Mouse (Mus musculus) liver, adult 2 months (tissue): ENCODE data around the gene Bace2. TPM values are rescaled to one million over a fixed set of nuclear protein-coding genes. Genes with fewer than 3 reads are reported as not detected.
A peak's percentile ranks its signal among the peaks of the same experiment; 100 is the strongest.

Source experiments
- DNase-seq: peaks from one replicate; pipeline ENCODE4 v3.0.0-alpha.2; 2011; ENCODE audit warnings: low read depth, low spot score; ENCODE audit errors: extremely low read depth
- H3K27ac ChIP-seq: fragments of 200-500 bp; replicated peaks from 2 replicates; pipeline ENCODE4 v1.5.1; 2012; ENCODE audit warnings: low read depth, mild to moderate bottlenecking, control low read depth, inconsistent platforms, low read length; ENCODE audit not compliant: insufficient read depth
- H3K27me3 ChIP-seq: fragments of 200-500 bp; 2 replicates; pipeline ENCODE4 v1.6.1; 2012; ENCODE audit warnings: mild to moderate bottlenecking, moderate library complexity, low read length, inconsistent platforms; ENCODE audit not compliant: control insufficient read depth, insufficient read depth
- H3K36me3 ChIP-seq: fragments of 200-500 bp; 2 replicates; pipeline ENCODE4 v1.6.1; 2012; ENCODE audit warnings: low read length, inconsistent platforms; ENCODE audit not compliant: control insufficient read depth, insufficient read depth
- H3K4me1 ChIP-seq: fragments of 200-500 bp; 2 replicates; pipeline ENCODE4 v1.6.1; 2011; ENCODE audit warnings: low read length; ENCODE audit not compliant: control insufficient read depth, insufficient read depth
- H3K4me3 ChIP-seq: fragments of 200-500 bp; 2 replicates; pipeline ENCODE4 v1.5.1; 2011; ENCODE audit warnings: low read depth, mild to moderate bottlenecking, control low read depth, low read length, moderate library complexity; ENCODE audit not compliant: insufficient read depth
- H3K79me2 ChIP-seq: fragments of 200-500 bp; 2 replicates; pipeline ENCODE4 v1.6.1; 2012; ENCODE audit warnings: inconsistent platforms, mild to moderate bottlenecking, low read length, moderate library complexity; ENCODE audit not compliant: control insufficient read depth, insufficient read depth
- H3K9ac ChIP-seq: fragments of 200-500 bp; 2 replicates; pipeline ENCODE4 v1.6.1; 2012; ENCODE audit warnings: low read depth, mild to moderate bottlenecking, control low read depth, inconsistent platforms, low read length
- CTCF ChIP-seq: fragments of 200-500 bp; IDR thresholded peaks from 2 replicates; pipeline ENCODE4 v1.5.1; 2011; ENCODE audit warnings: low read depth, low read length, control low read depth
- POLR2A ChIP-seq: fragments of 200-500 bp; IDR thresholded peaks from 2 replicates; pipeline ENCODE4 v1.6.1; 2011; ENCODE audit warnings: low read length, control low read depth; ENCODE audit not compliant: insufficient read depth; ENCODE audit errors: extremely low read depth
- WGBS: fragments of 180-500 bp; shearing (Covaris S2); methylation state at CpG from one replicate; pipeline ENCODE4 v1.1.7; 2018; 5-methylcytosine and 5-hydroxymethylcytosine counted together
- polyA plus RNA-seq: library from polyadenylated mRNA; depleted of rRNA; stranded (reverse); fragments of >200 nt; gene quantifications from 2 replicates; pipeline ENCODE4 v1.2.3, GENCODE M21; 2012
- total RNA-seq: library from RNA; depleted of rRNA; stranded (reverse); fragments of >200 nt; gene quantifications from 2 replicates; pipeline ENCODE4 v1.2.3, GENCODE M21; 2014

The Bace2 gene
- total and polyA plus RNA-seq, 2 experiments = 1.8 to 2.4 TPM

GRCm38 (mm10) chr16:97405476-97406012, 49.0 kb downstream of the Bace2 start:
- 98% methylated on average over 5 of the region's 5 CpGs for WGBS
- H3K9ac ChIP-seq = no peak overlapping the region
- TF ChIP-seq POLR2A = no peak
- no peak for TF ChIP-seq CTCF
- no peaks in the 10 kb centered on the region for H3K79me2 ChIP-seq
- peaks cover 6% of the 10 kb centered on the region for H3K4me1 ChIP-seq
- no peak overlapping the region for H3K4me3 ChIP-seq
- no peak overlapping the region for H3K27ac ChIP-seq
- no peaks in the 10 kb centered on the region for H3K36me3 ChIP-seq
- DNase-seq = no peak
- H3K27me3 ChIP-seq = no peaks in the 10 kb centered on the region

GRCm38 (mm10) chr16:97417896-97418542, 61.5 kb downstream of the Bace2 start:
- Histone ChIP-seq H3K36me3 (no peaks in the 10 kb centered on the region), H3K9ac (no peak overlapping the region), H3K4me1 (no peaks in the 10 kb centered on the region), H3K27me3 (no peaks in the 10 kb centered on the region), H3K27ac (no peak overlapping the region), H3K79me2 (no peaks in the 10 kb centered on the region), H3K4me3 (no peak overlapping the region)
- peak; percentile 39 for DNase-seq
- peak; percentile 86 for TF ChIP-seq CTCF
- no peak for TF ChIP-seq POLR2A
- WGBS = 13% methylated on average over 4 of the region's 4 CpGs

DNA sequence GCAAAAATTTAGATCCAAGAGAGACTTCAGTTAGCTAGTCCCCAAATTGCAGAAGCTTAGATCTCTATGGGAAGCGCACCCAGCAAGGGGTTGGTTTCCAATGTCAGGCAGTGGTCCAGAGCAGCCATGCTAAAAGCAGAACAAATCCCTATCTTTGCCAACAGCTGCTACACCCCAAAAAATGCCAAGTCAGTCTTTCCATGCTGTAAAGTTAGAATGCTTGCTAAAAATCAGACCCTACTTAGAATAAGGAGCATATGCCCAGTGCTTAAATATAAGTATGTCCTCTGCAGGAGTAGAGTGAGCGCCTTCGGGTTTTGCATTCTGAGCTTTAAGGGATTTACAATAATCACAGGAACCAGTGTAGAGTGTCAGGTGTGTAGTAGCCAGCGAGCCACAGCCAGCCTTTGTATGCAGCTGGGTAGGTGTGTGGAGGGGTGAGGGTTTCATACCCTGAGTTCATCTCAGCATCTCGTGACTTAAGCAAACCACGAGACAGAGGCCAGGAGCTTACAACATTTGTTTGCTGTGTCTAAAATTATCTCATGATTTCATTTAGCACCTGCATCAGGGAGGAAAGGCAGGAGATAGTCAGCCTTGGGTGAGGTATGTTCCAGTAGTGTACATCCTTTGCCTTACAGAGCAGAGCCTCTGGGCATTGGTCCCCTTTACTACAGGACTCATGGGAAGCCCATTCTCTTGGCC, 62.4 kb downstream of the Bace2 start:
- no peak for DNase-seq
- no peak overlapping the region for H3K9ac ChIP-seq
- no peaks in the 10 kb centered on the region for H3K27me3 ChIP-seq
- H3K36me3 ChIP-seq = no peaks in the 10 kb centered on the region
- no peak overlapping the region for H3K4me3 ChIP-seq
- WGBS = 84% methylated on average over 6 of the region's 6 CpGs
- no peak overlapping the region for H3K27ac ChIP-seq
- no peaks in the 10 kb centered on the region for H3K79me2 ChIP-seq
- H3K4me1 ChIP-seq = no peaks in the 10 kb centered on the region
- TF ChIP-seq POLR2A (no peak), CTCF (no peak)

- Histone ChIP-seq H3K79me2 (no peaks in the 10 kb centered on the region), H3K4me1 (no peaks in the 10 kb centered on the region), H3K36me3 (no peaks in the 10 kb centered on the region; the same call in 1 of the 2 replicates), H3K4me3 (no peak overlapping the region), H3K9ac (no peak overlapping the region), H3K27ac (no peak overlapping the region), H3K27me3 (no peaks in the 10 kb centered on the region)
- TF ChIP-seq POLR2A = no peak
- no peak for TF ChIP-seq CTCF
- DNase-seq = no peak
- WGBS = 87% methylated on average over 6 of the region's 6 CpGs
These were observed 65.1 kb downstream of the Bace2 start for GRCm38 (mm10) chr16:97421671-97422070.

- DNase-seq = no peak
- H3K4me3 ChIP-seq = no peak overlapping the region
- H3K27ac ChIP-seq = no peak overlapping the region
- H3K36me3 ChIP-seq = no peaks in the 10 kb centered on the region; the same call in 1 of the 2 replicates
- no peaks in the 10 kb centered on the region for H3K27me3 ChIP-seq
- no peaks in the 10 kb centered on the region for H3K4me1 ChIP-seq
- no peak overlapping the region for H3K9ac ChIP-seq
- TF ChIP-seq CTCF = no peak
- TF ChIP-seq POLR2A = no peak
- 70% methylated on average over 1 of the region's 1 CpGs for WGBS
- no peaks in the 10 kb centered on the region for H3K79me2 ChIP-seq
These were observed 67.1 kb downstream of the Bace2 start for GRCm38 (mm10) chr16:97423627-97424026.
